Mouse (Mus musculus): ENCODE results near the gene Tor1aip2. TPM values are rescaled to one million over a fixed set of nuclear protein-coding genes. Genes with fewer than 3 reads are reported as not detected.
A peak's percentile ranks its signal among the peaks of the same experiment; 100 is the strongest.

Gene Tor1aip2
- polyA plus RNA-seq, 1 experiment from 2014 or later, result 124 TPM

- H3K4me3 ChIP-seq (ENCODE audit: low read depth, low read length), result no peak overlapping the region
- no peak overlapping the region for H3K27ac ChIP-seq (ENCODE audit: low read depth)
- H3K36me3 ChIP-seq (ENCODE audit: control insufficient read depth, insufficient read depth, low read length), result peaks cover 81% of the 10 kb centered on the region
- H3K9ac ChIP-seq (ENCODE audit: low read length), result no peak overlapping the region
- peaks cover 16% of the 10 kb centered on the region for H3K4me1 ChIP-seq (replicated peaks; ENCODE audit: control insufficient read depth, insufficient read depth, low read length)
- H3K9me3 ChIP-seq (ENCODE audit: control insufficient read depth, low read length), result no peaks in the 10 kb centered on the region
- DNase-seq (ENCODE audit: low spot score), result no peak
- 90% methylated on average over 3 of the region's 3 CpGs for WGBS
- no peak for ATAC-seq (replicated peaks; ENCODE audit: low FRiP score, low TSS enrichment, low read depth)
- H3K27me3 ChIP-seq (replicated peaks; ENCODE audit: control insufficient read depth, insufficient read depth, low read length), result no peaks in the 10 kb centered on the region
- no peak overlapping the region for H3K4me2 ChIP-seq (ENCODE audit: low read length)
Observed at GRCm38 (mm10) chr1:156046688-156047087, 11.5 kb downstream of the Tor1aip2 start.

GRCm38 (mm10) chr1:156058207-156058606 is 23.0 kb downstream of the Tor1aip2 start:
- no peak overlapping the region for H3K4me2 ChIP-seq (ENCODE audit: low read length)
- H3K27ac ChIP-seq (ENCODE audit: low read depth), result no peak overlapping the region
- ATAC-seq (replicated peaks; ENCODE audit: low FRiP score, low TSS enrichment, low read depth), result no peak
- H3K36me3 ChIP-seq (ENCODE audit: control insufficient read depth, insufficient read depth, low read length), result peaks cover 68% of the 10 kb centered on the region
- H3K9me3 ChIP-seq (ENCODE audit: control insufficient read depth, low read length), result no peaks in the 10 kb centered on the region
- H3K9ac ChIP-seq (ENCODE audit: low read length), result no peak overlapping the region
- H3K4me1 ChIP-seq (replicated peaks; ENCODE audit: control insufficient read depth, insufficient read depth, low read length), result no peaks in the 10 kb centered on the region
- WGBS, result 85% methylated on average over 2 of the region's 2 CpGs
- no peak for DNase-seq (ENCODE audit: low spot score)
- no peak overlapping the region for H3K4me3 ChIP-seq (ENCODE audit: low read depth, low read length)
- no peaks in the 10 kb centered on the region for H3K27me3 ChIP-seq (replicated peaks; ENCODE audit: control insufficient read depth, insufficient read depth, low read length)

- no peaks in the 10 kb centered on the region for H3K9me3 ChIP-seq (ENCODE audit: control insufficient read depth, low read length)
- DNase-seq (ENCODE audit: low spot score) (no peak), ATAC-seq (replicated peaks; ENCODE audit: low FRiP score, low TSS enrichment, low read depth) (no peak)
- no peak overlapping the region for H3K27ac ChIP-seq (ENCODE audit: low read depth)
- H3K4me1 ChIP-seq (replicated peaks; ENCODE audit: control insufficient read depth, insufficient read depth, low read length), result no peaks in the 10 kb centered on the region
- H3K36me3 ChIP-seq (ENCODE audit: control insufficient read depth, insufficient read depth, low read length), result peaks cover 71% of the 10 kb centered on the region
- WGBS, result 85% methylated on average over 4 of the region's 4 CpGs
- no peak overlapping the region for H3K4me3 ChIP-seq (ENCODE audit: low read depth, low read length)
- no peaks in the 10 kb centered on the region for H3K27me3 ChIP-seq (replicated peaks; ENCODE audit: control insufficient read depth, insufficient read depth, low read length)
- H3K9ac ChIP-seq (ENCODE audit: low read length), result no peak overlapping the region
- no peak overlapping the region for H3K4me2 ChIP-seq (ENCODE audit: low read length)
Observed at GRCm38 (mm10) chr1:156062193-156062592, 27.0 kb downstream of the Tor1aip2 start.

- ATAC-seq (replicated peaks; ENCODE audit: low FRiP score, low TSS enrichment, low read depth), result no peak
- Histone ChIP-seq H3K9ac (ENCODE audit: low read length) (no peak overlapping the region), H3K36me3 (ENCODE audit: control insufficient read depth, insufficient read depth, low read length) (peaks cover 58% of the 10 kb centered on the region), H3K9me3 (ENCODE audit: control insufficient read depth, low read length) (no peaks in the 10 kb centered on the region), H3K27ac (ENCODE audit: low read depth) (no peak overlapping the region), H3K4me1 (replicated peaks; ENCODE audit: control insufficient read depth, insufficient read depth, low read length) (no peaks in the 10 kb centered on the region), H3K27me3 (replicated peaks; ENCODE audit: control insufficient read depth, insufficient read depth, low read length) (no peaks in the 10 kb centered on the region), H3K4me2 (ENCODE audit: low read length) (no peak overlapping the region), H3K4me3 (ENCODE audit: low read depth, low read length) (no peak overlapping the region)
- WGBS, result 57% methylated on average over 3 of the region's 3 CpGs
- DNase-seq (ENCODE audit: low spot score), result no peak
Observed at GRCm38 (mm10) chr1:156066133-156066532, 30.9 kb downstream of the Tor1aip2 start.

- 0 out of 2 replicates have a peak, but pooled peaks cover 4% of the 10 kb centered on the region for H3K4me1 ChIP-seq (replicated peaks; ENCODE audit: control insufficient read depth, insufficient read depth, low read length)
- H3K27me3 ChIP-seq (replicated peaks; ENCODE audit: control insufficient read depth, insufficient read depth, low read length), result no peaks in the 10 kb centered on the region
- H3K27ac ChIP-seq (ENCODE audit: low read depth), result no peak overlapping the region
- DNase-seq (ENCODE audit: low spot score), result no peak
- H3K4me2 ChIP-seq (ENCODE audit: low read length), result no peak overlapping the region
- no peak overlapping the region for H3K9ac ChIP-seq (ENCODE audit: low read length)
- no peaks in the 10 kb centered on the region for H3K9me3 ChIP-seq (ENCODE audit: control insufficient read depth, low read length)
- H3K4me3 ChIP-seq (ENCODE audit: low read depth, low read length), result no peak overlapping the region
- 69% methylated on average over 14 of the region's 14 CpGs for WGBS
- ATAC-seq (replicated peaks; ENCODE audit: low FRiP score, low TSS enrichment, low read depth), result no peak
- H3K36me3 ChIP-seq (ENCODE audit: control insufficient read depth, insufficient read depth, low read length), result peaks cover 21% of the 10 kb centered on the region
Observed at GRCm38 (mm10) chr1:156070106-156070505, 34.9 kb downstream of the Tor1aip2 start.

DNA sequence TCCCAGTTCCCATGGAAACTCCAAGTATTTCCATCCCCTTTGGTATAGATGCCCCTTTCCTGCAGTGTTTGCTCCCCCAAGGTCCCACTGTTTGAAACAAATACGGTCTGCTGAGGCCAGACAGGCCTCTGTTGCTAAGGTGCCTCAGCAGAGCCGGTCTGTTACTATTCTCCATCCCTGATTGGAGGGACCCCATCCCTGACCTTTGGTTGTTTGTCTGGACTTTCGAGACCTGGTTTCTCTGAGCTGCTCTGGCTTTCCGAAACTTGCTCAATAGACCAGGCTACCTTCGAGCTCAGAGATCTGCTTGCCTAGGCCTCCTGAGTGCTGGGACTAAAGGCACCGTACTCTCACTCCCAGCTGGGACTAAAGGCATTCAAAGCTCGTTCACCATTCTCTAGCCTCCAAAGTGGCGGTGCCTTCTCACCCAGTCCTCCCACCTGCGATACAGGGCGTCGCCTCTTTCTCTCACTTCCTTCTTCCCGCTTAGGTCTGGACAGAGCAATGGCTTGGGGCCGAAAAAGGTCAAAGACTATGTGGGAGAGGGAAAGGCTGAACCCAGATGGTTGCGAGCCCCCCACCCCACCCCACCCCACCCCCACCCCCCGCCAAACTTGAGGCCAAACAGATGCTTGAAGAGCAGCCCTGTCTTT is 38.1 kb downstream of the Tor1aip2 start:
- Histone ChIP-seq H3K4me2 (ENCODE audit: low read length) (no peak overlapping the region), H3K36me3 (ENCODE audit: control insufficient read depth, insufficient read depth, low read length) (no peaks in the 10 kb centered on the region), H3K4me3 (ENCODE audit: low read depth, low read length) (no peak overlapping the region), H3K27me3 (replicated peaks; ENCODE audit: control insufficient read depth, insufficient read depth, low read length) (no peaks in the 10 kb centered on the region), H3K27ac (ENCODE audit: low read depth) (no peak overlapping the region), H3K4me1 (replicated peaks; ENCODE audit: control insufficient read depth, insufficient read depth, low read length) (0 out of 2 replicates have a peak, but pooled peaks cover 4% of the 10 kb centered on the region), H3K9ac (ENCODE audit: low read length) (no peak overlapping the region), H3K9me3 (ENCODE audit: control insufficient read depth, low read length) (no peaks in the 10 kb centered on the region)
- 62% methylated on average over 15 of the region's 15 CpGs for WGBS
- no peak for DNase-seq (ENCODE audit: low spot score)
- ATAC-seq (replicated peaks; ENCODE audit: low FRiP score, low TSS enrichment, low read depth), result peak; percentile 36; the same call in 1 of the 2 replicates

DNA sequence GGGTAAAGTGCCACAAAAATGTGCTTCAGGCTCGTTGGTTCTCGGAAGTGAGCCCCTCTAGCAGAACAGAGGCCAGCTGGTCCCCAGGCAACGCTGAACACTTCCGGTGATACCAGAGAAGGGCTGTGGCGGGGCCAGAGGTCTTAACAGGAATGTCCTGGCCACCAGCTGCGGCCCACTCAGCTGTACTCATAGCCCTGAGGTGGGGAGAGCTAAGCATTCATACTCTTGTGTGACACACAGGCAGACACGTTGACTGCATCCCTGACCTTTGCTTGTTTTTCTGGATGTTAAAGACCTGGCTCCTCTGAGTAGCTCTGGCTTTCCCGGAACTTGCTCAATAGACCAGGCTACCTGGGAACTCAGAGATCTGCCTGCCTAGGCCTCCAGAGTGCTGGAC is 39.4 kb downstream of the Tor1aip2 start:
- Histone ChIP-seq H3K9ac (ENCODE audit: low read length) (no peak overlapping the region), H3K36me3 (ENCODE audit: control insufficient read depth, insufficient read depth, low read length) (no peaks in the 10 kb centered on the region), H3K9me3 (ENCODE audit: control insufficient read depth, low read length) (no peaks in the 10 kb centered on the region), H3K4me3 (ENCODE audit: low read depth, low read length) (no peak overlapping the region), H3K27me3 (replicated peaks; ENCODE audit: control insufficient read depth, insufficient read depth, low read length) (no peaks in the 10 kb centered on the region), H3K27ac (ENCODE audit: low read depth) (no peak overlapping the region), H3K4me1 (replicated peaks; ENCODE audit: control insufficient read depth, insufficient read depth, low read length) (0 out of 2 replicates have a peak, but pooled peaks cover 4% of the 10 kb centered on the region), H3K4me2 (ENCODE audit: low read length) (no peak overlapping the region)
- ATAC-seq (replicated peaks; ENCODE audit: low FRiP score, low TSS enrichment, low read depth) (no peak), DNase-seq (ENCODE audit: low spot score) (no peak)
- 26% methylated on average over 8 of the region's 8 CpGs for WGBS

DNA sequence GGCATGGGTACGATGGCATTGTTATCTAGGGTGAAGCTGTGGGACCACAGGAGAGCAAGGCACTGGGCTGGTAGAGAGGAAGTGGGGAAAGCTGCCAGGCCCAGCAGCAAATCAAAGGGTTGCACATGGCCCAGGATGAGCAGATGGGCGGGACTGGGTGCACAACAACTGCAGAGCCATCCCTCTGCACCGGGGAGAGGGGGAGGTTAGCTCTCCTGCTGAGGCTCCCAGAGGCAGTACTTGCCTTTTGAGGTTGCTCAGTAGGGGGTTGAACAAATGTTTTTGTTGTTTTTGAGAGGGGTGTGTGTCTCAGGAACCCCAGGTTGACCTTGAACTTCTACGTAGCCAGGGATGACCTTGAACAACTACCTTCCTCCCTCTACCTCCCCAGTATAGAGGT is 41.3 kb downstream of the Tor1aip2 start:
- ATAC-seq (replicated peaks; ENCODE audit: low FRiP score, low TSS enrichment, low read depth), result no peak

DNA sequence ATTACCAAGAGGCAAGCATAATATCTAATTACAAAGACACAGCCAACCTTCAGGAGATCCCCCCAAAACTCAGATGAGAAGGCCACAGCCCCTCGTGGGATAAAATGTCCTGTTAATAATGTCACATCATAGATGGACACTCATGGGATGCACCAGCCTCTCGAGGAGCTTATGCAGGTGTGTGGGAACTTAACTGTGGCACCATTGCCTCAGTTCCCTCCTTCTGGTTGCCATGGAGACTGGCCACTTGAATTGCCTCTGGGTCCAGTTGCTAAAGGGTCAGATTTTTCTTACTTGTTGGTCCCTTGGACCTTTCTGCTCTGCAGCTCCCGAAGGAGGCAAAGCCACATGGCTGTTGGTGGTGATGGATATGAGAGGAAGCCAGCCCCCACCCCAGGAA is 42.5 kb downstream of the Tor1aip2 start:
- Histone ChIP-seq H3K9ac (ENCODE audit: low read length) (no peak overlapping the region), H3K4me2 (ENCODE audit: low read length) (no peak overlapping the region), H3K27ac (ENCODE audit: low read depth) (no peak overlapping the region), H3K4me3 (ENCODE audit: low read depth, low read length) (no peak overlapping the region), H3K27me3 (replicated peaks; ENCODE audit: control insufficient read depth, insufficient read depth, low read length) (no peaks in the 10 kb centered on the region), H3K4me1 (replicated peaks; ENCODE audit: control insufficient read depth, insufficient read depth, low read length) (0 out of 2 replicates have a peak, but pooled peaks cover 4% of the 10 kb centered on the region), H3K9me3 (ENCODE audit: control insufficient read depth, low read length) (no peaks in the 10 kb centered on the region), H3K36me3 (ENCODE audit: control insufficient read depth, insufficient read depth, low read length) (no peaks in the 10 kb centered on the region)
- 59% methylated on average over 3 of the region's 3 CpGs for WGBS
- ATAC-seq (replicated peaks; ENCODE audit: low FRiP score, low TSS enrichment, low read depth) (no peak), DNase-seq (ENCODE audit: low spot score) (no peak)

More for the DNA sequence above, 41.3 kb downstream of the Tor1aip2 start:
- H3K27me3 ChIP-seq (replicated peaks; ENCODE audit: control insufficient read depth, insufficient read depth, low read length), result no peaks in the 10 kb centered on the region
- H3K4me3 ChIP-seq (ENCODE audit: low read depth, low read length), result no peak overlapping the region
- H3K9me3 ChIP-seq (ENCODE audit: control insufficient read depth, low read length), result no peaks in the 10 kb centered on the region
- no peak for DNase-seq (ENCODE audit: low spot score)
- H3K4me1 ChIP-seq (replicated peaks; ENCODE audit: control insufficient read depth, insufficient read depth, low read length), result 0 out of 2 replicates have a peak, but pooled peaks cover 4% of the 10 kb centered on the region
- WGBS, result 59% methylated on average over 4 of the region's 4 CpGs
- no peak overlapping the region for H3K4me2 ChIP-seq (ENCODE audit: low read length)
- H3K9ac ChIP-seq (ENCODE audit: low read length), result no peak overlapping the region
- no peak overlapping the region for H3K27ac ChIP-seq (ENCODE audit: low read depth)
- no peaks in the 10 kb centered on the region for H3K36me3 ChIP-seq (ENCODE audit: control insufficient read depth, insufficient read depth, low read length)

Measured in intestine, embryonic 14.5 days (tissue).